Mouse (Mus musculus): ENCODE measurements around the gene Uap1. TPM values are rescaled to one million over a fixed set of nuclear protein-coding genes. Genes with fewer than 3 reads are reported as not detected.

Uap1 gene
- polyA plus RNA-seq (2014; fragmentation: Nextera tagmentation; extraction: Ambion mirVana), result 66.3 and 71.4 TPM in 2 replicates

- Histone ChIP-seq H3K4me3 (ENCODE audit: low read depth, low read length) (peak within 1 kb of the TSS; percentile 86), H3K36me3 (replicated peaks; ENCODE audit: control insufficient read depth, insufficient read depth, low read depth, low read length) (no peaks in the 10 kb centered on the region), H3K27me3 (ENCODE audit: control insufficient read depth, insufficient read depth, low read length) (no peaks in the 10 kb centered on the region), H3K4me1 (ENCODE audit: control insufficient read depth, insufficient read depth, low read length) (no peaks in the 10 kb centered on the region), H3K9me3 (replicated peaks; ENCODE audit: control insufficient read depth, low read length) (no peaks in the 10 kb centered on the region), H3K27ac (replicated peaks; ENCODE audit: low read depth, low read length) (peak within 1 kb of the TSS; percentile 65), H3K9ac (replicated peaks; ENCODE audit: low read length) (peak within 1 kb of the TSS; percentile 79), H3K4me2 (ENCODE audit: low read depth, low read length) (peak within 1 kb of the TSS; percentile 70)
- WGBS, result 0% methylated on average over 52 of the region's 52 CpGs
- ATAC-seq (replicated peaks; ENCODE audit: insufficient number of reproducible peaks, low FRiP score, low TSS enrichment, low read depth) (peak; percentile 98), DNase-seq (ENCODE audit: low spot score) (peak; percentile 98)
Measured at GRCm38 (mm10) chr1:170174814-170175332, at the start of gene Uap1. TSS of gene Uap1 (minus strand) at chr1:170174957.

- Histone ChIP-seq H3K9me3 (replicated peaks; ENCODE audit: control insufficient read depth, low read length) (no peaks in the 10 kb centered on the region), H3K27me3 (ENCODE audit: control insufficient read depth, insufficient read depth, low read length) (no peaks in the 10 kb centered on the region), H3K4me3 (ENCODE audit: low read depth, low read length) (no peak overlapping the region), H3K36me3 (replicated peaks; ENCODE audit: control insufficient read depth, insufficient read depth, low read depth, low read length) (no peaks in the 10 kb centered on the region), H3K27ac (replicated peaks; ENCODE audit: low read depth, low read length) (no peak overlapping the region), H3K9ac (replicated peaks; ENCODE audit: low read length) (no peak overlapping the region), H3K4me2 (ENCODE audit: low read depth, low read length) (no peak overlapping the region), H3K4me1 (ENCODE audit: control insufficient read depth, insufficient read depth, low read length) (no peaks in the 10 kb centered on the region)
- 74% methylated on average over 2 of the region's 2 CpGs for WGBS
- ATAC-seq (replicated peaks; ENCODE audit: insufficient number of reproducible peaks, low FRiP score, low TSS enrichment, low read depth) (no peak), DNase-seq (ENCODE audit: low spot score) (no peak)
Measured at GRCm38 (mm10) chr1:170223276-170223675, 48.5 kb upstream of the Uap1 start.

GRCm38 (mm10) chr1:170220351-170220750 is 45.6 kb upstream of the Uap1 start:
- no peak overlapping the region for H3K4me3 ChIP-seq (ENCODE audit: low read depth, low read length)

GRCm38 (mm10) chr1:170218091-170218884 is 43.5 kb upstream of the Uap1 start:
- no peak overlapping the region for H3K9ac ChIP-seq (replicated peaks; ENCODE audit: low read length)
- 77% methylated on average over 6 of the region's 6 CpGs for WGBS
- peak; percentile 50 for DNase-seq (ENCODE audit: low spot score)

More at GRCm38 (mm10) chr1:170220351-170220750, 45.6 kb upstream of the Uap1 start:
- H3K27ac ChIP-seq (replicated peaks; ENCODE audit: low read depth, low read length), result no peak overlapping the region
- no peak for DNase-seq (ENCODE audit: low spot score)
- H3K9ac ChIP-seq (replicated peaks; ENCODE audit: low read length), result no peak overlapping the region
- H3K27me3 ChIP-seq (ENCODE audit: control insufficient read depth, insufficient read depth, low read length), result no peaks in the 10 kb centered on the region
- no peak for ATAC-seq (replicated peaks; ENCODE audit: insufficient number of reproducible peaks, low FRiP score, low TSS enrichment, low read depth)
- no peaks in the 10 kb centered on the region for H3K9me3 ChIP-seq (replicated peaks; ENCODE audit: control insufficient read depth, low read length)
- no peak overlapping the region for H3K4me2 ChIP-seq (ENCODE audit: low read depth, low read length)
- H3K36me3 ChIP-seq (replicated peaks; ENCODE audit: control insufficient read depth, insufficient read depth, low read depth, low read length), result no peaks in the 10 kb centered on the region
- no peaks in the 10 kb centered on the region for H3K4me1 ChIP-seq (ENCODE audit: control insufficient read depth, insufficient read depth, low read length)

GRCm38 (mm10) chr1:170215590-170215989 is 40.8 kb upstream of the Uap1 start:
- ATAC-seq (replicated peaks; ENCODE audit: insufficient number of reproducible peaks, low FRiP score, low TSS enrichment, low read depth) (no peak), DNase-seq (ENCODE audit: low spot score) (no peak)
- H3K4me3 ChIP-seq (ENCODE audit: low read depth, low read length), result peak overlapping the region; percentile 98
- no peak overlapping the region for H3K4me2 ChIP-seq (ENCODE audit: low read depth, low read length)
- no peaks in the 10 kb centered on the region for H3K27me3 ChIP-seq (ENCODE audit: control insufficient read depth, insufficient read depth, low read length)
- no peaks in the 10 kb centered on the region for H3K4me1 ChIP-seq (ENCODE audit: control insufficient read depth, insufficient read depth, low read length)
- no peak overlapping the region for H3K9ac ChIP-seq (replicated peaks; ENCODE audit: low read length)
- H3K9me3 ChIP-seq (replicated peaks; ENCODE audit: control insufficient read depth, low read length), result no peaks in the 10 kb centered on the region
- 75% methylated on average over 3 of the region's 3 CpGs for WGBS
- H3K36me3 ChIP-seq (replicated peaks; ENCODE audit: control insufficient read depth, insufficient read depth, low read depth, low read length), result no peaks in the 10 kb centered on the region
- H3K27ac ChIP-seq (replicated peaks; ENCODE audit: low read depth, low read length), result no peak overlapping the region

More at GRCm38 (mm10) chr1:170218091-170218884, 43.5 kb upstream of the Uap1 start:
- H3K36me3 ChIP-seq (replicated peaks; ENCODE audit: control insufficient read depth, insufficient read depth, low read depth, low read length), result no peaks in the 10 kb centered on the region
- no peaks in the 10 kb centered on the region for H3K27me3 ChIP-seq (ENCODE audit: control insufficient read depth, insufficient read depth, low read length)
- H3K4me3 ChIP-seq (ENCODE audit: low read depth, low read length), result no peak overlapping the region
- H3K9me3 ChIP-seq (replicated peaks; ENCODE audit: control insufficient read depth, low read length), result no peaks in the 10 kb centered on the region
- H3K27ac ChIP-seq (replicated peaks; ENCODE audit: low read depth, low read length), result no peak overlapping the region
- ATAC-seq (replicated peaks; ENCODE audit: insufficient number of reproducible peaks, low FRiP score, low TSS enrichment, low read depth), result no peak
- H3K4me2 ChIP-seq (ENCODE audit: low read depth, low read length), result no peak overlapping the region
- no peaks in the 10 kb centered on the region for H3K4me1 ChIP-seq (ENCODE audit: control insufficient read depth, insufficient read depth, low read length)

GRCm38 (mm10) chr1:170214757-170215522 is 40.2 kb upstream of the Uap1 start, which contains the start of gene Uhmk1:
TSS of gene Uhmk1 (minus strand) at chr1:170215397.
- H3K27ac ChIP-seq (replicated peaks; ENCODE audit: low read depth, low read length), result peak within 1 kb of the TSS; percentile 35; the same call in 1 of the 2 replicates
- H3K36me3 ChIP-seq (replicated peaks; ENCODE audit: control insufficient read depth, insufficient read depth, low read depth, low read length), result no peaks in the 10 kb centered on the region
- peak within 1 kb of the TSS; percentile 92 for H3K9ac ChIP-seq (replicated peaks; ENCODE audit: low read length)
- no peaks in the 10 kb centered on the region for H3K27me3 ChIP-seq (ENCODE audit: control insufficient read depth, insufficient read depth, low read length)
- DNase-seq (ENCODE audit: low spot score), result peak; percentile 95
- H3K9me3 ChIP-seq (replicated peaks; ENCODE audit: control insufficient read depth, low read length), result no peaks in the 10 kb centered on the region
- no peaks in the 10 kb centered on the region for H3K4me1 ChIP-seq (ENCODE audit: control insufficient read depth, insufficient read depth, low read length)
- H3K4me2 ChIP-seq (ENCODE audit: low read depth, low read length), result peak within 1 kb of the TSS; percentile 63
- peak within 1 kb of the TSS; percentile 98 for H3K4me3 ChIP-seq (ENCODE audit: low read depth, low read length)
- WGBS, result under 1% methylated on average over 61 of the region's 70 CpGs
- peak; percentile 98 for ATAC-seq (replicated peaks; ENCODE audit: insufficient number of reproducible peaks, low FRiP score, low TSS enrichment, low read depth)

GRCm38 (mm10) chr1:170214383-170214756 is 39.6 kb upstream of the Uap1 start:
- Histone ChIP-seq H3K4me1 (ENCODE audit: control insufficient read depth, insufficient read depth, low read length) (no peaks in the 10 kb centered on the region), H3K9ac (replicated peaks; ENCODE audit: low read length) (peak overlapping the region; percentile 92), H3K4me3 (ENCODE audit: low read depth, low read length) (peak overlapping the region; percentile 98), H3K36me3 (replicated peaks; ENCODE audit: control insufficient read depth, insufficient read depth, low read depth, low read length) (no peaks in the 10 kb centered on the region), H3K4me2 (ENCODE audit: low read depth, low read length) (peak overlapping the region; percentile 63), H3K27ac (replicated peaks; ENCODE audit: low read depth, low read length) (no peak overlapping the region), H3K27me3 (ENCODE audit: control insufficient read depth, insufficient read depth, low read length) (no peaks in the 10 kb centered on the region), H3K9me3 (replicated peaks; ENCODE audit: control insufficient read depth, low read length) (no peaks in the 10 kb centered on the region)
- ATAC-seq (replicated peaks; ENCODE audit: insufficient number of reproducible peaks, low FRiP score, low TSS enrichment, low read depth), result no peak
- DNase-seq (ENCODE audit: low spot score), result no peak
- WGBS, result 46% methylated on average over 7 of the region's 7 CpGs
